Mouse (Mus musculus) pancreas, adult 10 weeks (tissue): ENCODE results near the gene Rbmxl1. TPM values are rescaled to one million over a fixed set of nuclear protein-coding genes. Genes with fewer than 3 reads are reported as not detected.

ENCODE experiments used
- polyA plus RNA-seq: library from polyadenylated mRNA; stranded (reverse); fragments of 350-450 nt; fragmentation: Illumina TruSeq; extraction: RNeasy Lipid Tissue Mini Kit (QIAGEN cat#74804); gene quantifications from one replicate; pipeline ENCODE4 v1.2.3, GENCODE M21; 2015; ENCODE audit warnings: low read depth, low replicate concordance; ENCODE audit not compliant: insufficient read depth

Rbmxl1 gene
- 8.9 TPM for polyA plus RNA-seq

DNA sequence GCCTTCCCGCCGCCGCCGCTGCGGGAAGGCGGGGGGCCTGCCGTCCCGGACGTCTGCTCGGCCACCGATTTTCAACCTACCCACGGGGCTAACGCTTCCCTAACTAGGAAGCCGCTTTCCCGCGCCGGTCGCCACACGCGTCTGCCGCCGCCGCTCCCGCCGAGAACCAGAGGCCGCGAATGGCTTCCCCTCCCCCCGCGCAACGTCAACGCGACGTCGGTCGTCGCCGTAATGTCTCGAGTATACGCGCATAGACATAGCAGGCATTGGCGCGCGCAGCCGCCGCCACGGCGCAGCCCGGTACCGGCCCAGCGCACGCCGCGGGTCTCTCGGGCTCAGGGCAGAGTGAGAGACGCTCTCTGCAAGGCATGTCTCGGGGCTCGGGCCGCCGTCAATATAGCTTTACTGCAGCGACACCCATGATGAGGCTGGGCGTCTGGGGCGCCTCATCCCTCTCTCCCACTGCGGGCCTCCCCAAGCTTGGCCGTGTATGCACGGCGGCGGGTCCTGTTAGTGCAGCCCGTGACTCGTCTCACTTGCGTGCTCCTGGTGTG, at the start of gene Rbmxl1:
Gene Rbmxl1, minus strand, starts transcription at position 180 of the 554 bp plus-strand sequence.

DNA sequence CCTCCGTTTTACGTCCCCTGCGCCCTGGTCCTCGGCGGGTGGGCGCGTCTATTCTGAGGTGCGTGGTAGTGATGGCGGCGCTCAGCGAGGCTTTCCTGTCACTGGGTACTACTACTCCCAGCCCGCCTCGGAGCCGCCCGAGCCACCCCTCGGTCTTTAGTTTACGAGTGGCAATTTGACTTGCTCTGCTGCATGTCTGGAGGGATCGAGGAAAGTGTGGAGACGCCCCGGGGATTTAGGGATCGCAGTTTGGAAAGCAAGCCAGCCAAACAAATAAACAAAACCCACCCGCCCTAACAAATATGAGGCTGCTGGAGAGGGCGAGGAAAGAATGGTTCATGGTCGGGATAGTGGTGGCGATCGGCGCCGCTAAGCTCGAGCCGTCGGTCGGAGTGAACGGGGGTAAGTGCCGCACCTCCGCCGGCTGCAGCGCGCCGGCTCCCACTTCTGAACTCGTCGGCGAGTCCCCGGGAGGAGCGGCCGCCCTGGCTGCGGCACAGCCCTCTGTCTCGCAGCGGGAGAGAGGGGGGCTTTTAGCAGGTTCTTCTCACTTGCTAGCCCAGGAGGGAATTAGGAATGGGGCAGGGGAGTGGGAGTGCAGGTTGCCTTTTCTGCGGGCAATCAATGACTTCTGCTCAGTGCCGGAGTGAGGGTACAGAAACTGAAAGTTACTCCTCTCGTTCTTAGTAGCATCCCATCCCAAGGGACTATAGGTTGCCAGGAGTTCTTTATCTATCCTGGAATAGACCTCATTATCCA, 754 bp upstream of the Rbmxl1 start, which contains the start of gene Slc10a7:
Gene Slc10a7, plus strand, starts transcription at position 74 of the 759 bp plus-strand sequence.

Other genes with a start within 250 kb of the Rbmxl1 start
- gene Pou4f2, start 72.3 kb downstream of the Rbmxl1 start, polyA plus RNA-seq: not detected
- gene Slc10a7, start 448 bp upstream of the Rbmxl1 start, polyA plus RNA-seq: 4.9 TPM